Mouse (Mus musculus) spleen, postnatal 36 days (tissue): ENCODE measurements around the gene Ltbp2.

Source experiments
- DNase-seq, 2 experiments: peaks; one replicate each; pipeline ENCODE4 v3.0.0; 2022; ENCODE audit warnings: low spot score in 2 of 2, mixed read lengths in 1 of 2

The Ltbp2 gene

DNA sequence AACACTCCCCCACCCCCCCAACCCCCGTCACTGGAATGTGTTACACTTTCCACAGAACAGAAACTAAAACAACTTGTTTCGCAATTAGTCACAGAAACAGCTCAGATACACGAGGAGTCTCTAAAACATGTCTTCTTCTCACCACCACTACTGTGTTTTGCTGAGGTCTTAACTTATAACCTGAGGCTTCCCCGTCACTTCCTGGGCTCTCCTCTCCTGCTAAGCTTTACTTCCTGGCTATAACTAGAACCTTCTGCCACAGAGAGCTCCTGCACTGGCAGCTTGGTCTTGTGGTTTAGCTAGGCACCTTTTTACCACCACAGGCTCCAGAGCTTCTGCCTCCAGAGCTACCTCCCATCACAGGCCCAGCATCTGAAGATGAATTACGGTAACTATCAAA, 113.8 kb downstream of the Ltbp2 start:
- peak; percentile 31 to 37 for DNase-seq

DNA sequence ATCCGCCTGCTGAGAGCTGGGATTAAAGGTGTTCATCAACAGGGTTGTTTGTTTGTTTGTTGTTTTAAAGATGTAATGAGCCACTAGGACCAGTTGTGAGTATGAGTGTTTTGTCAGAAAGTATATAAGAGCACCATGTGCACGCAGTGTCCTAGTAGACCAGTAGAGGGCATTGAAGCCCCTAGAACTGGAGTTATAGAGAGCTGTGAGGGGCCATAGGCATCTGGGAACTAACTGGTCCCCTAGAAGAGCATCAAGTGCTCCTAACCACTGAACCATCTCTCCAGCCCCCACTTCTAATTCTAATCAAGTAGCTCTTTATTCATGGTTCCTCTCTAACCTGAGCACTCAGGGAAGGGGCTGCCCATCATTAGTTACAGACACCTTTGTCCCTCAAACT, 117.3 kb downstream of the Ltbp2 start:
- no peak for DNase-seq

DNA sequence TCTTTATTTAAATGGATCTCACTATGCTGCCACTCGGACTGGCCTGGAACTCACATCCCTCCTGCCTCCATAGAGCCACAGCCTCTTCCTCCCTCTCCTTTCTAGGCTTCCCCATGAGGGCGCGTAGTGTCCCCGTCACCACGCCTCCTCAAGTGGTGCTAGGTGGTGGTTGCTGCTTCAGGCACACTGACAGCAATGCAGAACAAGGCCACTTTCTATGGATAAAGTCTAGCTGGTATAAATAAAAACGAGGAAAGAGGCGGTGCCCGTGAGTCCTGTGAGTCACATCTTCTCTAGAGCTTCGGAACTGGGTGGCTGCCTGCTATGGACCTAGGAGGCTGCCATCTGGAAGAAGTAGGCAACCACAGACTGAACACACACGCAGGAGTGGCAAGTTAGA, 120.3 kb downstream of the Ltbp2 start:
- no peak for DNase-seq

DNA sequence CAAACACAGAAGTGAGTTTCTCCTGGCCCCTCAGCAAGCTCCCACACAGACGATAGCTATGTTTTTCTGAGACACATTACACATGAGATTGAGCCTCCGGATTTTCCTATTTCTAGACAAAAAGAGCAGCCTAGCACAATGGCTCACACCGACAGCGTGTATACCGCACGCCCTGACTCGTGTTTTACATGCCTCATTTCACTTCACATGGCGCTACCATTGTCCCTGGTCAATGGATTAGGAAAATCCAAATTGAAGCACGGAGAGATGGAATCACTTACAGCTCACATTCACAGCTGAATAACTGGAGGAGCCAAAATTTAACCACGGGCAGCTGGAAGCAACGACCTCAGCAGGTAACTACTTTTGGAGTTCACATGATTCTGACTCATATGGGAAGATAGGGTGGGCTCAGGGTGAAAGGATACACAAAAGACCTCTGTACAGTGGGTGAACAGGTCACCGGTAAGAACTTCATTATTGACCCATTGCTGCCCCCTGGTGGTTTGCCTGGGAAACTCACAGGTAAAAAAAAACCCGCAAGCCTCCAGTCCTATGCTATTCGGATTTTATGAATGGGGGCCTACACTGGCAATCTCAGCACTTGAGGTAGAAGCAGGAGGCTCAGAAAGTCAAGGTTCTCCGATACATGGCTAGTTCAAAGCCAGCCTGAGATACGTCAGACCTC, 121.2 kb downstream of the Ltbp2 start:
- peak; percentile 39 to 50 for DNase-seq

DNA sequence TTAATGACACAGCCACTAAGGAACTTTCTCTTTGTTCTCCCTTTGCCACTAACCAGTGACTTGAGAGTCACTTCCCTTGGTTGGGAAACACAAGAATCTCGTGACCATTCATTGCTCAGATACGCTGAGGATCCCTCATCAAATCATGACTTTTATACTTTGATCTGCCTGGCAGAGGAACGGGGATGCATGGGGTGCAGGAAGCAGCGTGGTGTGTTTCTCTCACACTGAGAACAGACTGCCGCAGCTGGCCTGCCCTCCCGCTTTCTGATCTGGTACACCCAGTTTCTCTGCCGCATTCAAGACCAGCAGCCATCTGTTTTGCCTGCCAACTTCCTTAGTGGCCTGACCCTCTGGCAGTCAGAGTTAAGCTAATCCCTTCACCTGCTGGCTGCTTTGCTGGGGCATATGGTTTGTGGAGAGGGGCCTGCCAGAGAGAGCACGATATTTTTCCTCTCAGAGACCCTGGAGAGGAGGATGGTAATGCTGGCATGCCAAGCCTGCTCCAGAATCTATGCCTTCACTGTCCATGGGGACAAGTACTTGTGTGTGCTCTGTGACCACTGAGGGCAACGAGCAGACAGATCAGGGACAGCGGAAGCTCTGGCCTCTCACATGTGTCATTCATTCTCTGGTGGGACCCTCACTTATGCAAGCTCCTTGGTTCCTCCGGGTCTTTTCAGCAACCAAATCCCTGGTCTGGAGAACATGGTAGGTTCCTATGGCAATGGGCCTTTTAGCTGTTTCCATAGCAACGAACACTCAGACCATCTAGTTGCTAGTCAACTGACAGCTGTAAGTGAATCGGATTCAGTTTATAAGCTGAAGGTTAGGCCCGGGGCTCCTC, 124.0 kb downstream of the Ltbp2 start:
- peak; percentile 22 to 23 for DNase-seq

DNA sequence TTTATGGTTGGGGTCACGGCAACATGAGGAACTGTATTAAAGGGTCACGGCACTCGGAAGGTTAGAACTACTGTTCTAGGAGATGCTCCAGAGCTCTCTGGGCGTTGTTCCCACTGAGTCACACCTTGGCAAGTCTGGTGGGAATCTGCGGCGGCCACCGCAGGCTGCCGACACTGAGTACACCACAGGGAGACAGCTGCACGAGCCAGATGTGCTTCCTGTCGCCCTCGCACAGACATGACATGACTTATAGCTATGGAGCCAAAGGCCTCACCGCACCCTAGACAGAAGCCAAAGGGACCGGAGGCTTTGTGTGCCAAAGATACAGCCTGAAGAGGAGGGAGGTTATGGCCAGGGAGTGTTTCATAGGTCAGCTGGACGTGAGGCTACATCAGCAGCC, 125.7 kb downstream of the Ltbp2 start:
- no peak for DNase-seq

DNA sequence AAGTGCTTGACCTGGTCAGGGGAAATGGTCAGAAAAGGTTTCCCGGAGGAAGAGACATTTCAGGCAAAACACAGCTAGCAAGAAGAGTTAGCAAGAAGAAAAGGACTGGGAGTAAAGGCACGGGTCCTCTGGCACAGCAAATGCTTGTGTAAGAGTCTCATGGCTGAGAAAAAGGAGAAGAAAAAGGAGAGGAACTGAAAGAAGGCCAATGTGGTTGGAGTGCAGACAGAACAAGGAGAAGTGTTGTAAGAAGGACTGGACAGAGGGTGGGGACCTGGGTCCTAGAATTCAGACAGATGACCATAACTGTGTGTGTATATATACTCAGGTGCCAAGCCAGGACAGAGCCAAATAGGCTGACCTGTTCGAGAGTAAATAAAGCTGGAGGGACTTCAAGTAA, 128.2 kb downstream of the Ltbp2 start:
- no peak for DNase-seq

DNA sequence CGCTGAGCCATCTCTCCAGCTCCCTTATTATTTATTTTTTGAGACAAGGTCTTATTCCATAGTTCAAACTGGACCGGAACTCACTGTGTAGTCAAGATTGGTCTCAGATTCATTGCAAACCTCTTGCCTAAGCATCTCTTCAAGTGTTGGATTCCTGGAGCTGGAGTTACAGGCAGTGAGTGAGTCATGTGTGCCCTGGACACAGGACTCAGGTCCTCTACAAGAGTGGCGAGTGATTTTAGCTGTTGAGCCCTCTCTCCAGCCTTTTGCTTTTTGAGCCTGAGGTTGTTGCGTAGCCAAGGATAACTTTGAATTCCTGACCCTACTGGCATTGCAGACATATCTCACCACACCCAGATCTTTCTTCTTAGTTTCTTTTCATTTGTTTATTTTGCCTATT, 130.6 kb downstream of the Ltbp2 start:
- no peak for DNase-seq

DNA sequence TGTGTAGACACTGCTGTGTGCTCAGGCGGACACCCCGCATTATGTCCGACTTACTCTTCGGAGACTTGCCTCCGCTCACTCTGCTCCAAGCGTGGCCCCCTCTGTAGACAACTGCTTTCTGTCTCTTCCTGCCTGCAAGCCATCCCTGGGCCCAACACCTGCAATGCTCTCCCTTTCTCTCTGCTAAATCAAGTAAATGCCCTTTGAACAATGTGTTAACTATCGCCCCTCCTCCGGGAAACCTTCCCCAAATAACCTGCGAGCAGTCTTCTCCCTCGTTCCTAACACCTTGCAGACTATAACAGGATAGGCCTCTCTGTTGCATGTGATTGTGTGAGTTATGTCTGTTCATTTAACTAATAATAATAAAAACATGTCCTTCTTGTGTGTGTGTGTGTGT, 132.8 kb downstream of the Ltbp2 start:
- DNase-seq, result no peak

DNA sequence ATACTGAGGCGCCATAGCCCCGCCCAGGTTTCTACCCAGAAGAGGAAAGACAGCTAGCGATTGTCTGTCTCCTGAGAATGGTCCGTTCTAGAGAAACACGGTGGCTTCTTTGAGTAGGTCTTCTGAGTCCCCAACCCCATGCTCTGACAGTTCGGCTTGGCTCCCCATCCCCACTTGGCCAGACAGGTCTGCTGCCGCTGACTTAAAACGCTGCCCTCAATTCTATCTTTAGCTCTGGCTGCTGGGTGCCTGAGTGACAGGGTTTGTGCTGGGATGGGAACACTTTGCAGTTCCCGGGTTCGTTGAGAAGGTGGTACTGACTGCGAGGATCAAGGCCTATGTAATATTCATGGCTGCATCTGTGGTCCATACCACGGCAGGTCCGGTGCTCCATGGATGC, 143.0 kb downstream of the Ltbp2 start:
- no peak for DNase-seq
